Mouse (Mus musculus) forebrain, embryonic 12.5 days (tissue): ENCODE measurements around the gene Ebf1. TPM values are rescaled to one million over a fixed set of nuclear protein-coding genes. Genes with fewer than 3 reads are reported as not detected.

ENCODE experiments used
- ATAC-seq: fragments of 200-750 bp; cut with Nextera tagmentation; 2 replicates; pipeline ENCODE4 v1.8.0; 2017; ENCODE audit warnings: moderate TSS enrichment; ENCODE audit not compliant: low FRiP score
- H3K27ac ChIP-seq: fragments of 300-500 bp; sonication (generic); 2 replicates; pipeline ENCODE4 v1.5.1; 2016; ENCODE audit warnings: mild to moderate bottlenecking
- H3K27me3 ChIP-seq: fragments of 300-500 bp; sonication (generic); 2 replicates; pipeline ENCODE4 v1.6.1; 2016; ENCODE audit warnings: mild to moderate bottlenecking
- H3K36me3 ChIP-seq: fragments of 300-500 bp; sonication (generic); replicated peaks from 2 replicates; pipeline ENCODE4 v1.6.1; 2016; ENCODE audit warnings: mild to moderate bottlenecking
- H3K4me1 ChIP-seq: fragments of 300-500 bp; sonication (generic); 2 replicates; pipeline ENCODE4 v1.6.1; 2016
- H3K4me2 ChIP-seq: fragments of 300-500 bp; sonication (generic); 2 replicates; pipeline ENCODE4 v1.6.1; 2016; ENCODE audit warnings: mild to moderate bottlenecking, moderate library complexity
- H3K4me3 ChIP-seq: fragments of 300-500 bp; sonication (generic); replicated peaks from 2 replicates; pipeline ENCODE4 v1.5.1; 2016; ENCODE audit warnings: mild to moderate bottlenecking
- H3K9ac ChIP-seq: fragments of 300-500 bp; sonication (generic); 2 replicates; pipeline ENCODE4 v1.6.1; 2016; ENCODE audit warnings: mild to moderate bottlenecking
- H3K9me3 ChIP-seq: fragments of 300-500 bp; sonication (generic); 2 replicates; pipeline ENCODE4 v1.6.1; 2016
- WGBS: fragments of 180-500 bp; shearing (Covaris S2); methylation state at CpG from one replicate; pipeline ENCODE4 v1.1.7; 2016; 5-methylcytosine and 5-hydroxymethylcytosine counted together
- polyA plus RNA-seq: library from polyadenylated mRNA; unstranded; fragments of >200 nt; fragmentation: Nextera tagmentation; extraction: Ambion mirVana; gene quantifications from 2 replicates; pipeline ENCODE4 v1.2.1, GENCODE M21; 2016

Gene Ebf1
- polyA plus RNA-seq, 1 experiment from 2014 or later, result 26.8 TPM

GRCm38 (mm10) chr11:44738820-44739219, 121.7 kb downstream of the Ebf1 start:
- Histone ChIP-seq H3K4me3 (no peak overlapping the region), H3K9ac (no peak overlapping the region), H3K27me3 (peaks cover 20% of the 10 kb centered on the region), H3K9me3 (no peaks in the 10 kb centered on the region), H3K27ac (no peak overlapping the region), H3K4me2 (no peak overlapping the region), H3K36me3 (no peaks in the 10 kb centered on the region), H3K4me1 (peaks cover 20% of the 10 kb centered on the region)
- 0 out of 2 replicates have a peak, but pooled peaks have one; percentile 58 for ATAC-seq
- WGBS, result 24% methylated on average over 10 of the region's 10 CpGs

GRCm38 (mm10) chr11:44740278-44741041, 123.3 kb downstream of the Ebf1 start:
- no peaks in the 10 kb centered on the region for H3K9me3 ChIP-seq
- peaks cover 24% of the 10 kb centered on the region for H3K27me3 ChIP-seq
- peak overlapping the region; percentile 17; the same call in 1 of the 2 replicates for H3K4me2 ChIP-seq
- H3K4me1 ChIP-seq, result peaks cover 20% of the 10 kb centered on the region
- no peak overlapping the region; the same call in 1 of the 2 replicates for H3K9ac ChIP-seq
- 10% methylated on average over 6 of the region's 6 CpGs for WGBS
- 0 out of 2 replicates have a peak overlapping the region, but pooled peaks have one; percentile 7 for H3K4me3 ChIP-seq
- H3K27ac ChIP-seq, result no peak overlapping the region
- ATAC-seq, result peak; percentile 49; the same call in 1 of the 2 replicates
- H3K36me3 ChIP-seq, result no peaks in the 10 kb centered on the region

GRCm38 (mm10) chr11:44741042-44741491, 124.0 kb downstream of the Ebf1 start:
- Histone ChIP-seq H3K4me2 (peak overlapping the region; percentile 17; the same call in 1 of the 2 replicates), H3K27ac (0 out of 2 replicates have a peak overlapping the region, but pooled peaks have one; percentile 19), H3K36me3 (no peaks in the 10 kb centered on the region), H3K4me1 (peaks cover 21% of the 10 kb centered on the region), H3K27me3 (peaks cover 24% of the 10 kb centered on the region), H3K4me3 (0 out of 2 replicates have a peak overlapping the region, but pooled peaks have one; percentile 7), H3K9ac (no peak overlapping the region; the same call in 1 of the 2 replicates), H3K9me3 (no peaks in the 10 kb centered on the region)
- WGBS, result 29% methylated on average over 20 of the region's 20 CpGs
- peak; percentile 51; the same call in 1 of the 2 replicates for ATAC-seq

GRCm38 (mm10) chr11:44744446-44744845, 127.3 kb downstream of the Ebf1 start:
- WGBS, result 49% methylated on average over 7 of the region's 7 CpGs
- H3K9ac ChIP-seq, result no peak overlapping the region
- no peaks in the 10 kb centered on the region for H3K36me3 ChIP-seq
- no peak overlapping the region for H3K4me2 ChIP-seq
- no peak for ATAC-seq
- peaks cover 22% of the 10 kb centered on the region for H3K27me3 ChIP-seq
- H3K4me1 ChIP-seq, result peaks cover 25% of the 10 kb centered on the region
- H3K27ac ChIP-seq, result no peak overlapping the region
- no peaks in the 10 kb centered on the region for H3K9me3 ChIP-seq
- H3K4me3 ChIP-seq, result no peak overlapping the region

GRCm38 (mm10) chr11:44745946-44746345, 128.8 kb downstream of the Ebf1 start:
- H3K9me3 ChIP-seq, result no peaks in the 10 kb centered on the region
- H3K27ac ChIP-seq, result no peak overlapping the region
- no peak overlapping the region for H3K4me3 ChIP-seq
- peaks cover 22% of the 10 kb centered on the region for H3K27me3 ChIP-seq
- no peak overlapping the region for H3K4me2 ChIP-seq
- H3K4me1 ChIP-seq, result peaks cover 17% of the 10 kb centered on the region
- no peaks in the 10 kb centered on the region for H3K36me3 ChIP-seq
- no peak overlapping the region for H3K9ac ChIP-seq
- ATAC-seq, result no peak
- WGBS, result 91% methylated on average over 2 of the region's 2 CpGs

GRCm38 (mm10) chr11:44746731-44747130, 129.6 kb downstream of the Ebf1 start:
- no peaks in the 10 kb centered on the region for H3K36me3 ChIP-seq
- ATAC-seq, result peak; percentile 11; the same call in 1 of the 2 replicates
- no peaks in the 10 kb centered on the region for H3K9me3 ChIP-seq
- peaks cover 12% of the 10 kb centered on the region for H3K4me1 ChIP-seq
- H3K27me3 ChIP-seq, result peaks cover 17% of the 10 kb centered on the region
- H3K4me2 ChIP-seq, result no peak overlapping the region
- no peak overlapping the region for H3K9ac ChIP-seq
- H3K27ac ChIP-seq, result no peak overlapping the region
- WGBS, result 14% methylated on average over 3 of the region's 3 CpGs
- no peak overlapping the region for H3K4me3 ChIP-seq

GRCm38 (mm10) chr11:44749309-44749708, 132.2 kb downstream of the Ebf1 start:
- Histone ChIP-seq H3K9me3 (no peaks in the 10 kb centered on the region), H3K27ac (no peak overlapping the region), H3K4me2 (no peak overlapping the region), H3K4me1 (peaks cover 12% of the 10 kb centered on the region), H3K36me3 (no peaks in the 10 kb centered on the region), H3K27me3 (peaks cover 7% of the 10 kb centered on the region; the same call in 1 of the 2 replicates), H3K4me3 (no peak overlapping the region), H3K9ac (no peak overlapping the region)
- no peak for ATAC-seq
- 73% methylated on average over 3 of the region's 3 CpGs for WGBS

GRCm38 (mm10) chr11:44754336-44754735, 137.2 kb downstream of the Ebf1 start:
- Histone ChIP-seq H3K27me3 (peaks cover 13% of the 10 kb centered on the region), H3K9me3 (no peaks in the 10 kb centered on the region), H3K4me2 (no peak overlapping the region), H3K4me3 (no peak overlapping the region), H3K27ac (no peak overlapping the region), H3K9ac (no peak overlapping the region), H3K36me3 (no peaks in the 10 kb centered on the region), H3K4me1 (no peaks in the 10 kb centered on the region)
- 83% methylated on average over 4 of the region's 4 CpGs for WGBS
- ATAC-seq, result no peak

GRCm38 (mm10) chr11:44756321-44756720, 139.2 kb downstream of the Ebf1 start:
- Histone ChIP-seq H3K9ac (no peak overlapping the region), H3K9me3 (no peaks in the 10 kb centered on the region), H3K4me3 (no peak overlapping the region), H3K27ac (no peak overlapping the region), H3K36me3 (no peaks in the 10 kb centered on the region), H3K4me1 (peaks cover 5% of the 10 kb centered on the region), H3K4me2 (no peak overlapping the region), H3K27me3 (peaks cover 18% of the 10 kb centered on the region)
- WGBS, result 90% methylated on average over 7 of the region's 7 CpGs
- ATAC-seq, result no peak

- Histone ChIP-seq H3K27me3 (peaks cover 33% of the 10 kb centered on the region), H3K9ac (no peak overlapping the region), H3K4me1 (peaks cover 15% of the 10 kb centered on the region), H3K4me3 (no peak overlapping the region), H3K4me2 (no peak overlapping the region), H3K27ac (no peak overlapping the region), H3K36me3 (no peaks in the 10 kb centered on the region), H3K9me3 (no peaks in the 10 kb centered on the region)
- WGBS, result 76% methylated on average over 4 of the region's 4 CpGs
- no peak for ATAC-seq
These were observed 141.7 kb downstream of the Ebf1 start for GRCm38 (mm10) chr11:44758857-44759256.

- H3K4me1 ChIP-seq, result peaks cover 22% of the 10 kb centered on the region
- H3K9ac ChIP-seq, result no peak overlapping the region
- H3K9me3 ChIP-seq, result no peaks in the 10 kb centered on the region
- ATAC-seq, result no peak
- peaks cover 46% of the 10 kb centered on the region for H3K27me3 ChIP-seq
- peak overlapping the region; percentile 12 for H3K4me3 ChIP-seq
- H3K36me3 ChIP-seq, result no peaks in the 10 kb centered on the region
- H3K4me2 ChIP-seq, result peak overlapping the region; percentile 47
- H3K27ac ChIP-seq, result no peak overlapping the region
- WGBS, result 4% methylated on average over 20 of the region's 20 CpGs
These were observed 144.2 kb downstream of the Ebf1 start for GRCm38 (mm10) chr11:44761128-44761996.
